Mouse (Mus musculus) stomach, postnatal 0 days (tissue): ENCODE data around the gene Taz.
A peak's percentile ranks its signal among the peaks of the same experiment; 100 is the strongest.

ENCODE experiments used
- CTCF ChIP-seq: IDR thresholded peaks from 2 replicates; pipeline ENCODE4 v1.5.1; 2016; ENCODE audit warnings: antibody characterized with exemption, low read depth, mild to moderate bottlenecking, moderate library complexity
- EP300 ChIP-seq: optimal IDR thresholded peaks from 2 replicates; pipeline ENCODE3; 2016; ENCODE audit warnings: antibody characterized with exemption

- TF ChIP-seq CTCF (peak; percentile 59), EP300 (peak; percentile 76)
Measured at GRCm38 (mm10) chrX:74304867-74305700, 23.4 kb downstream of the Taz start, which contains the start of gene Gdi1.
